Mouse (Mus musculus) liver, embryonic 12.5 days (tissue): ENCODE measurements around the gene Syn1. TPM values are rescaled to one million over a fixed set of nuclear protein-coding genes. Genes with fewer than 3 reads are reported as not detected.

ENCODE experiments used
- ATAC-seq: fragments of 200-750 bp; cut with Nextera tagmentation; 2 replicates; pipeline ENCODE4 v1.8.0; 2017; ENCODE audit warnings: moderate number of reproducible peaks, mild to moderate bottlenecking, moderate library complexity
- H3K27ac ChIP-seq: fragments of 300-500 bp; sonication (generic); 2 replicates; pipeline ENCODE4 v1.5.1; 2016; ENCODE audit warnings: mild to moderate bottlenecking
- H3K27me3 ChIP-seq: fragments of 300-500 bp; sonication (generic); replicated peaks from 2 replicates; pipeline ENCODE4 v1.6.1; 2016; ENCODE audit warnings: mild to moderate bottlenecking, moderate library complexity
- H3K36me3 ChIP-seq: fragments of 300-500 bp; sonication (generic); 2 replicates; pipeline ENCODE4 v1.6.1; 2016; ENCODE audit warnings: mild to moderate bottlenecking, moderate library complexity
- H3K4me1 ChIP-seq: fragments of 300-500 bp; sonication (generic); 2 replicates; pipeline ENCODE4 v1.6.1; 2016
- H3K4me2 ChIP-seq: fragments of 300-500 bp; sonication (generic); 2 replicates; pipeline ENCODE4 v1.6.1; 2016; ENCODE audit warnings: mild to moderate bottlenecking, moderate library complexity
- H3K4me3 ChIP-seq: fragments of 300-500 bp; sonication (generic); 2 replicates; pipeline ENCODE4 v1.5.1; 2016; ENCODE audit warnings: mild to moderate bottlenecking, moderate library complexity
- H3K9ac ChIP-seq: fragments of 300-500 bp; sonication (generic); 2 replicates; pipeline ENCODE4 v1.6.1; 2016; ENCODE audit warnings: mild to moderate bottlenecking, moderate library complexity
- H3K9me3 ChIP-seq: fragments of 300-500 bp; sonication (generic); replicated peaks from 2 replicates; pipeline ENCODE4 v1.6.1; 2016; ENCODE audit warnings: mild to moderate bottlenecking, moderate library complexity
- WGBS: fragments of 180-500 bp; shearing (Covaris S2); methylation state at CpG from one replicate; pipeline ENCODE4 v1.1.7; 2016; ENCODE audit not compliant: insufficient replicate concordance; 5-methylcytosine and 5-hydroxymethylcytosine counted together
- polyA plus RNA-seq: library from polyadenylated mRNA; unstranded; fragments of >200 nt; fragmentation: Nextera tagmentation; extraction: Ambion mirVana; gene quantifications from 2 replicates; pipeline ENCODE4 v1.2.1, GENCODE M21; 2016

Syn1 gene
- 0.04 TPM in 1 of 2 replicates, not detected in the other for polyA plus RNA-seq

- Histone ChIP-seq H3K9ac (no peak within 1 kb of the TSS), H3K4me2 (peak within 1 kb of the TSS; percentile 67), H3K9me3 (no peaks in the 10 kb centered on the region), H3K27ac (no peak within 1 kb of the TSS), H3K27me3 (peaks cover 40% of the 10 kb centered on the region), H3K4me3 (peak within 1 kb of the TSS; percentile 41), H3K36me3 (no peaks in the 10 kb centered on the region), H3K4me1 (no peaks in the 10 kb centered on the region)
- ATAC-seq, result peak; percentile 49
- 11% methylated on average over 31 of the region's 44 CpGs for WGBS
These were observed at the start of gene Syn1 for GRCm38 (mm10) chrX:20920844-20921364. Syn1 (minus strand) TSS chrX:20921004.

GRCm38 (mm10) chrX:20961477-20962378 is 40.9 kb upstream of the Syn1 start, which contains the start of gene Uxt:
Uxt (minus strand) TSS chrX:20962017.
- peak; percentile 93 for ATAC-seq
- Histone ChIP-seq H3K27me3 (no peaks in the 10 kb centered on the region), H3K4me1 (peaks cover 5% of the 10 kb centered on the region; the same call in 1 of the 2 replicates), H3K4me3 (peak within 1 kb of the TSS; percentile 64), H3K9ac (peak within 1 kb of the TSS; percentile 61), H3K9me3 (no peaks in the 10 kb centered on the region), H3K4me2 (peak within 1 kb of the TSS; percentile 68), H3K36me3 (peaks cover 18% of the 10 kb centered on the region), H3K27ac (peak within 1 kb of the TSS; percentile 85)
- 7% methylated on average over 57 of the region's 57 CpGs for WGBS

- peak within 1 kb of the TSS; percentile 70 for H3K4me2 ChIP-seq
- WGBS, result 9% methylated on average over 29 of the region's 30 CpGs
- peak within 1 kb of the TSS; percentile 57 for H3K9ac ChIP-seq
- peak; percentile 95 for ATAC-seq
- no peaks in the 10 kb centered on the region for H3K27me3 ChIP-seq
- peaks cover 8% of the 10 kb centered on the region; the same call in 1 of the 2 replicates for H3K4me1 ChIP-seq
- no peaks in the 10 kb centered on the region for H3K9me3 ChIP-seq
- peak within 1 kb of the TSS; percentile 48; the same call in 1 of the 2 replicates for H3K27ac ChIP-seq
- H3K36me3 ChIP-seq, result 0 out of 2 replicates have a peak, but pooled peaks cover 3% of the 10 kb centered on the region
- H3K4me3 ChIP-seq, result peak within 1 kb of the TSS; percentile 68
These were observed 29.5 kb upstream of the Syn1 start, which contains the start of gene Elk1 for GRCm38 (mm10) chrX:20950191-20950880. Elk1 (minus strand) TSS chrX:20950608.

GRCm38 (mm10) chrX:20946055-20946454 is 25.3 kb upstream of the Syn1 start:
- Histone ChIP-seq H3K9me3 (no peaks in the 10 kb centered on the region), H3K9ac (no peak overlapping the region), H3K27ac (no peak overlapping the region), H3K4me2 (no peak overlapping the region), H3K4me3 (no peak overlapping the region), H3K36me3 (no peaks in the 10 kb centered on the region), H3K27me3 (no peaks in the 10 kb centered on the region), H3K4me1 (peaks cover 8% of the 10 kb centered on the region; the same call in 1 of the 2 replicates)
- no peak for ATAC-seq
- 6% methylated on average over 4 of the region's 4 CpGs for WGBS

- WGBS, result 19% methylated on average over 1 of the region's 1 CpGs
- H3K9ac ChIP-seq, result no peak overlapping the region
- H3K36me3 ChIP-seq, result peaks cover 13% of the 10 kb centered on the region; the same call in 1 of the 2 replicates
- H3K27me3 ChIP-seq, result no peaks in the 10 kb centered on the region
- no peaks in the 10 kb centered on the region for H3K9me3 ChIP-seq
- no peak for ATAC-seq
- H3K27ac ChIP-seq, result no peak overlapping the region
- no peak overlapping the region for H3K4me2 ChIP-seq
- H3K4me1 ChIP-seq, result no peaks in the 10 kb centered on the region
- H3K4me3 ChIP-seq, result no peak overlapping the region
These were observed 11.2 kb upstream of the Syn1 start for GRCm38 (mm10) chrX:20931963-20932362.

- H3K9me3 ChIP-seq, result no peaks in the 10 kb centered on the region
- H3K36me3 ChIP-seq, result peaks cover 7% of the 10 kb centered on the region; the same call in 1 of the 2 replicates
- H3K27me3 ChIP-seq, result no peaks in the 10 kb centered on the region
- H3K9ac ChIP-seq, result no peak within 1 kb of the TSS
- ATAC-seq, result no peak
- H3K4me2 ChIP-seq, result no peak within 1 kb of the TSS
- H3K27ac ChIP-seq, result no peak within 1 kb of the TSS
- WGBS, result 27% methylated on average over 1 of the region's 1 CpGs
- H3K4me1 ChIP-seq, result no peaks in the 10 kb centered on the region
- H3K4me3 ChIP-seq, result no peak within 1 kb of the TSS
These were observed 10.6 kb upstream of the Syn1 start, which contains the start of gene Cfp for GRCm38 (mm10) chrX:20931364-20931763. Cfp (minus strand) TSS chrX:20931555.

GRCm38 (mm10) chrX:20929859-20930258 is 9.1 kb upstream of the Syn1 start:
- Histone ChIP-seq H3K9me3 (no peaks in the 10 kb centered on the region), H3K27ac (no peak overlapping the region), H3K4me1 (no peaks in the 10 kb centered on the region), H3K27me3 (no peaks in the 10 kb centered on the region), H3K9ac (no peak overlapping the region), H3K4me2 (no peak overlapping the region), H3K4me3 (no peak overlapping the region), H3K36me3 (no peaks in the 10 kb centered on the region)
- no peak for ATAC-seq
- WGBS, result 59% methylated on average over 1 of the region's 1 CpGs

- ATAC-seq, result no peak
- Histone ChIP-seq H3K4me1 (no peaks in the 10 kb centered on the region), H3K9me3 (no peaks in the 10 kb centered on the region), H3K27ac (no peak overlapping the region), H3K4me2 (no peak overlapping the region), H3K9ac (no peak overlapping the region), H3K36me3 (no peaks in the 10 kb centered on the region), H3K27me3 (peaks cover 22% of the 10 kb centered on the region), H3K4me3 (no peak overlapping the region)
These were observed 4.2 kb upstream of the Syn1 start for GRCm38 (mm10) chrX:20924976-20925375.

- no peaks in the 10 kb centered on the region for H3K36me3 ChIP-seq
- no peaks in the 10 kb centered on the region for H3K4me1 ChIP-seq
- no peak overlapping the region for H3K27ac ChIP-seq
- H3K9ac ChIP-seq, result no peak overlapping the region
- peaks cover 37% of the 10 kb centered on the region for H3K27me3 ChIP-seq
- ATAC-seq, result no peak
- H3K4me3 ChIP-seq, result no peak overlapping the region
- WGBS, result 52% methylated on average over 1 of the region's 1 CpGs
- H3K4me2 ChIP-seq, result no peak overlapping the region
- H3K9me3 ChIP-seq, result no peaks in the 10 kb centered on the region
These were observed 2.7 kb upstream of the Syn1 start for GRCm38 (mm10) chrX:20923506-20923905.

GRCm38 (mm10) chrX:20921366-20921765 is 562 bp upstream of the Syn1 start:
- peaks cover 40% of the 10 kb centered on the region for H3K27me3 ChIP-seq
- no peak for ATAC-seq
- H3K9ac ChIP-seq, result no peak overlapping the region
- H3K27ac ChIP-seq, result no peak overlapping the region
- no peak overlapping the region for H3K4me3 ChIP-seq
- no peaks in the 10 kb centered on the region for H3K36me3 ChIP-seq
- H3K4me2 ChIP-seq, result peak overlapping the region; percentile 67
- H3K4me1 ChIP-seq, result no peaks in the 10 kb centered on the region
- H3K9me3 ChIP-seq, result no peaks in the 10 kb centered on the region
- 30% methylated on average over 5 of the region's 5 CpGs for WGBS

- no peaks in the 10 kb centered on the region for H3K4me1 ChIP-seq
- H3K27me3 ChIP-seq, result peaks cover 40% of the 10 kb centered on the region
- peak overlapping the region; percentile 41 for H3K4me3 ChIP-seq
- peak overlapping the region; percentile 67 for H3K4me2 ChIP-seq
- H3K36me3 ChIP-seq, result no peaks in the 10 kb centered on the region
- no peak overlapping the region for H3K27ac ChIP-seq
- 9% methylated on average over 40 of the region's 49 CpGs for WGBS
- H3K9ac ChIP-seq, result no peak overlapping the region
- no peaks in the 10 kb centered on the region for H3K9me3 ChIP-seq
- no peak for ATAC-seq
These were observed 458 bp downstream of the Syn1 start for GRCm38 (mm10) chrX:20920249-20920843.
